Mouse (Mus musculus): ENCODE results near the gene Trp53rka.

Trp53rka gene

DNA sequence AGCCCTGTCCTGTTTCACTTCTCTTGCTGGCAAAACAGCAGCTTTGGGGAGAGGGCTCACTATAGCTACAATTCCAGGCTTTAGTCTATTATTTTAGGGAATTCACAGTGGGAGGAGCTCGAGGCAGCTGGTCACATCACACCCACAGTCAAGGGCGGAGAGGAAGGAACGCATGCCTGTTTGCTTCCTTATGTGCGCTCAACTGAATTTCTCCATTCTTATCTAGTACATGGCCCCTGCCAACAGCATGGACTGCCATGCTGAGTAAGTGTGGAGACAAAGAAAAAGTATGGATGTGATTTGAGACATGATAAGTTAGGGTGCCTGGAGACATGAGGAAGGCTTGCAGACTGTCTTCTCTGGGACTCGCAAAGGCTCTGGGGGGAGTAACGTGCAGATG is 9.0 kb downstream of the Trp53rka start:
- no peak for DNase-seq

DNA sequence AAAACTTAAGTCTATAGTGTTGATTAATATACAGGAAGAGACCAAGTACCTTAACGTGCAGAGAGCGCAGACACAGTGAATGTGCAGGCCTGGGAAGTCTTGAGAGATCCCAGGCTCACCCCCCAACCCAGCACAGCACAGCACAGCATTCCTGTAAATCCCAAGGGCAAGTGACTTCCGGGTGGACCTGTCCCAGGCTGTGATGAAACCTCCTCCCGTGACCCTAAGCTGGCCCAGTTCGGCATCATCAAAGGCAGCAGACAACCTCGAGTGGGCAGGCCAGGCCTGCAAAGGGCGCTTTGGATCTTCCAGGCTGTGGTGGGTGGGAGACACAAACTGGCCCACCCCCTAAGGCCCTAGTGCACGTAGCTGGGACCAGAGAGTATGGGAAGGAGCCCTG is 11.1 kb downstream of the Trp53rka start:
- no peak for DNase-seq

- no peak for DNase-seq
Measured at GRCm38 (mm10) chr2:165475850-165476249, 17.3 kb downstream of the Trp53rka start.

- no peak for DNase-seq
Measured at GRCm38 (mm10) chr2:165475412-165475811, 17.7 kb downstream of the Trp53rka start.

- DNase-seq, result no peak
Measured at GRCm38 (mm10) chr2:165473003-165473402, 20.1 kb downstream of the Trp53rka start, which contains the start of gene Slc13a3. Gene Slc13a3, minus strand, starts transcription at chr2:165473230.

GRCm38 (mm10) chr2:165471943-165472342 is 21.2 kb downstream of the Trp53rka start:
- DNase-seq, result no peak

DNA sequence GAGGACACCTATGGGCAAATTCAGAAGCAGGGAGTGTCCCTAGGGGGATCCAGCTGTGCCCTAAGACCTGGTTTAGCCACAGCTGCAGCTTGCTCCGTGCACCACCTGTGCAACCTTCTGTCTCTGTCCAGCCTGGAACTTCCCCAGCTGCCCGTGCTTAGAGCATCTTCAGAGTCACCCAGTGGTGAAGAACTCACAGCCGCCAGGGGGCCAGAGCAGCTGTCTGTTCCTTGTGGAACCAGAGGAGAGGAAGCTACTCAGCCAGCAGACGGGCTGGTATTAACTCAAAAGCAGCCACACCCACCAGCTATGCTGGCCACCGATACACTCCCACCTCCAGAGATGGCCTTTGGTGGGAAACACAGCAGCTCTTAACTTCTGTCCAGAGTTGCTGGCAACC is 23.0 kb downstream of the Trp53rka start:
- DNase-seq, result no peak

DNA sequence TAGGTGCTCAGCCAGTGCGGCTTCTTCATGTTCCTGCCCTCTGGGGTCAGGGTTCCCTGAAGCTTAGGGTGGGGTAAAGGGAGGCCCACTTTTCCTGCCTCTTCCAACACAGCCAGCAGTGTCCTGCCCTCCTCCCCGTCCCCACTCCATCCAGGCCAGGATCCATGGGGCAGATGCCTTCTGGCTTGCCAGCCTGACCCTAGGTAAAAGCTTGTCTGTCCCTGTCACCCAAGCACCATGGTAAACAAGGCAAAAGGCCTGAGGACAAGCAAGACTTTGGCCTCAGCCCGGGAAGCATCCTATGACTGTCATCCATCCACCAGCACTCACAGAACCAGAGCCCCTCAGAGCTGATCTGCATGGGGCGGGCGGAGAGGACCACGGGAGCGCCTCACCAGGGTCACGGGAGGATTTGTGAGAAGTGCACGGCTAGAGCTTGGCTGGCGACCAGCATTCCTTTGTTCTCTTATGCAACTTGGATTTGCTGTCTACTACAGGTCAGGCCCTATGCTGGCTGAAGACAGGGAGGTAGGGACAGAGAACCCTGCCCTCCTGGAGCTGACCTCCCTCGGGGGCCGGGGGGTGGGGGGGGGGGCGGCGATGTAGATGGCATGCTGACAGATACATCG is 25.2 kb downstream of the Trp53rka start:
- DNase-seq, result no peak

DNA sequence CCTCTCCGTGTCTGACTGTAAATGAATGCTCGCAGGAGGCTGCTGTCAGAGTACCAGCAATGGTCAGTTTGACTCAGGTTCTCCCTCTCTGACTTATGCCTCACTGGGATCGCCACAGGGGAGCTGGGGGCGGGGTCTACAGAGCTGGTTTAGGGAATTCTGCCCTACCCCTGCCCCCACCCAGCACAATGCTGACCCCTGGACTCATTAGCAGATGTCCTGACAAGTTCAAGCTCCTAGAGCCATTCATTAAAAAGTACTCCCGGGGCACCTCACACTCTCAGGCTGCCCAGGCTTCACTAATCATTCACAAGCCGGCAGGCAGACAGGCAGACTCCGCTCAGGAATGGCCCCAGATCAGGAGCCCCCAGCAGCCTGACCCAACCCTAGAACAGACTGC is 33.5 kb downstream of the Trp53rka start:
- no peak for DNase-seq

- DNase-seq, result no peak
Measured at GRCm38 (mm10) chr2:165458189-165458588, 34.9 kb downstream of the Trp53rka start.

DNA sequence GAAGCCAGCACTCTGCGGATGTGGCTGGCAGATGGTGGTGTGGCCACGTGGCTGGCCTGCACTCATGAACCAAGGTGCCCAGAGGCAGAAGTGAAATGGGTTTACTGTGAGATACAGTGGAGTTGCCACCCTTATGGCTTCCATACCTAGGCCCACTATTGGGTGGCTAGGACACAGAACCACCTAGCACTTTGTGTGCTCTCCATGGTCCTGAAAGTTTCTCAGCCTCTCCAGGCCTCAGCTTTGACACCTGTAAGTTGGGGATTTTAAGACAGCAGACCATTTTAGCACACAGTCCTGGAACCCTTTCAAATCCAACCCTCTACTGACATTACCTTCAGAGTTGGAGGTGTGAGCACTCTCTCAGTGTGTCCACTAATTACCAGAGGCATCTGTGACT is 36.4 kb downstream of the Trp53rka start:
- no peak for DNase-seq

GRCm38 (mm10) chr2:165452730-165453693 is 40.1 kb downstream of the Trp53rka start:
- DNase-seq, result no peak

DNA sequence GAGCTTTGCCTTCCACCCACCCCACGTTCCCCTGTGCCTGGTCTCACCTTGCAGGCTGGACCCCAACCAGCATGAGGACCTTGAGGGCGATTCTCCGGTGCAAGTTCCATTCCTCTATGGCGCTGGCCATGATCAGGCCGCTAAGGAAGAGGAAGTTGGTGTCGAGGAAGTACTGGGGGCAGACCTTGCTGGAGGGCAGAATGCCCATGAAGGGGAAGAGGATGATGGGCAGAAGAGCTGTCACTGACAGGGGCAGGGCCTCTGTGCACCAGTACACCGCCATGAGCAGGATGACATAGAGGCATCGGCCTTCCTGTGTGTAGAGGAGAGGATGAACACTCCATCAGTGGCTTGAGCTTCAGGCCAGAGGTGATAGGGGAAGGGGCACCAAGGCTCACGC is 44.6 kb downstream of the Trp53rka start:
- no peak for DNase-seq

DNA sequence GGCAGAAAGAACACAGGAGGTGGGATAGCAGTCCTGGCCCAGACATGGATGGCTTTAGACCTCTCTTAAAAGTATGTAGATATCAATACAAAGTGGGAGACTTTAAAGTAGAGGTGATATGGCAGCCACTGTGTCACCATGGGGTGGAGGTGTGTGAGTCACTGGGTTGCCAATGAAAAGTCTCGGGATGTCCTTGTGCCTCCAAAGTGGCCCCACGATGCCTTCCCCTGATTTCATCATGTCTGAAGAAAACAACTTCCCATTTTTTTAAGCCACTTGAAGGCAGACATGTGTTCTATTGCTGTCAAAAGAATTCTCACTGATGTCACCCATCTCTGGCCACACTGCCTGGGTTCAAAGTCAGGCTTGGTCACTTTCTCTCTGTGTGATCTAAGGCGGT is 48.3 kb downstream of the Trp53rka start:
- no peak for DNase-seq

- DNase-seq, result no peak
Measured at GRCm38 (mm10) chr2:165442981-165443380, 50.1 kb downstream of the Trp53rka start.

GRCm38 (mm10) chr2:165441613-165442012 is 51.5 kb downstream of the Trp53rka start:
- no peak for DNase-seq

Measured in cerebellum, adult 11-12 months (tissue).